Mouse (Mus musculus) T-helper 2 cell (primary cell): ENCODE data around the gene Fndc3b.

ENCODE experiments used
- in situ Hi-C: fragments of 300-600 bp; cut with MboI, MseI; formaldehyde crosslinking; loops from one replicate; pipeline ENCODE4 v1.15.1; 2025; ENCODE audit warnings: high pct_unique_total_duplicates

Gene Fndc3b

GRCm38 (mm10) chr3:27709096-27709905 lies 1.8 kb downstream of the Fndc3b start:
- in situ Hi-C loops = loop anchor here (25.0 kb wide), 1 partner anchor 1103 kb away; the partner anchor contains the start of gene Rpl22l1

DNA sequence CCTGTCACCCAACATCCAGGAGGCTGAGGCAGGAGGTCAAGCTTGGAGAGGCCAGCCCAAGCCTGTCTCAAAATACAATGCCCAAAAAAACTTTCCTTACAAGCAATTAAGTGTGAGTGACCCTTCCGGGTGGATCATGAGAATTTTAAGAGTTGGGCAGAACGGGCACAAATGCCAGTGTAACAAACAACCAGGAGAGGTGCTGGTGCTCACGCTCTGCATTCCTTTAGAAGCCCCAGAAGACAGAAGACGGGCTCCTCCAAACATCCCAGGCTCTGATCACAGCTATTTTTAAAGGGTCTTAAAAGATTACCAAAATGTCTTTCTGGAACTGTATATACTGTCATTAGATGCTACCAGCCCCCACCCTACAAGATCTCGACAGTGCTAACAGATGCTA lies 2.5 kb downstream of the Fndc3b start:
- in situ Hi-C loops = loop anchor here (25.0 kb wide), 1 partner anchor 1104 kb away; the partner anchor contains the start of gene Rpl22l1

GRCm38 (mm10) chr3:27705761-27706160 lies 5.3 kb downstream of the Fndc3b start:
- in situ Hi-C loops = loop anchor here (25.0 kb wide), 1 partner anchor 1107 kb away; the partner anchor contains the start of gene Rpl22l1

DNA sequence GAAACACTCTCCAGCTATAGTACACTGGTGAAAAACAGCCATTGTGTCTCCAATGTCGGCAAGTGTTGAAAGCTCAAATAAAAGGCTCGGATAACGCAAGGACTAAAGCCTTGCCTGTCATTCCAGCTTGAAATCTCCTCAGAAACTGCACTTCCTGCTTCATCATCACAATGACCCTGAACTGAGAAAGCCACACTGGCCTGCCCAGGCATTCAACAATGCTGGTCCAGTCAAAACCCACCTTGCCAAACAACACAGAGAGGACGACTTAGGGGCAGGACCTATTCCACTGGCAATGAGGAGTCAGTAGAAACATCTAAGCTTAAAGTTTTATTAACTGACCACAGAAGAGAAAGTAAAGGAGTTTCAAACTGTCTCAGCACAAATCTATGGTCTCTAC lies 6.1 kb downstream of the Fndc3b start:
- in situ Hi-C loops = loop anchor here (25.0 kb wide), 1 partner anchor 1107 kb away; the partner anchor contains the start of gene Rpl22l1

DNA sequence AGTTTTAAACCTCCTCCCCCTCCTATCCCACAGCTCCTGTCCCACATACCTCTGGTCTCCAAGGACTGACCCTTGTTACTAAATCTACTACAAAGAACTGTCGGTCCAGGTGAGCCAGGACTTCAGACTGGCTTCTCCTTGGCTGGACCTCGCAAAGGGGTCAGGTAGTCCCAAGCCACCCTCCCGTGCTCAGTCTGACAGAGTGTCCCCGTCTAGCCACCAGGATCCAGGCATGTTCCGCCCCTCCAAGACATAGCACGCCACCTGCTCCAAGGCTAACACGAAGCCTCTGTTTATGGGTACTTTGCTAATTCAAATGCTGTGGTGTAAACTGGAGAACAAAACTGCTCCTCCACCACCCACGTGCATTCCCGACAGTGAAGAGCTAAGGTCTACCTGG lies 6.5 kb downstream of the Fndc3b start:
- in situ Hi-C loops = loop anchor here (25.0 kb wide), 1 partner anchor 1108 kb away; the partner anchor contains the start of gene Rpl22l1

GRCm38 (mm10) chr3:27703531-27703930 lies 7.6 kb downstream of the Fndc3b start:
- in situ Hi-C loops = loop anchor here (25.0 kb wide), 1 partner anchor 1109 kb away; the partner anchor contains the start of gene Rpl22l1

- in situ Hi-C loops = loop anchor here (25.0 kb wide), 1 partner anchor 1109 kb away; the partner anchor contains the start of gene Rpl22l1
Observed at GRCm38 (mm10) chr3:27703081-27703480, 8.0 kb downstream of the Fndc3b start.

DNA sequence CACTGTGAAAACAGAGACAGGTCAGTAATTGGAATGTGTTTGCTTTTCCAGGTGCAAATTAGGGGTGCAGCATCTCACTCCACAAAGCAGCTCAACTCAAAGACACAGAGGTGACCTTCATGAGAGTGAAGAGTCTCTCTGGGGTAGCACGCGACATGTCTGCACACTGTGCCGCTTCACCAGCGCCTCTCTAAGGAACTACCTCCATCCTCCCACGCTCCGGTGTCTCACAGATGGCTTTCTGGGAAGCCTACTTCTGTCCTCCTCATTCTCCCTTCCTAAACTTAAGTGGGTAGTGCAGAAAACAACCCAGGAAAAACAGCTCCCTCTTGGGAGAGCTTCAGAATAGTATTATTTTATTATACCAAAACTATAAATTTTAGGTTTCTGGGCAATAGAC lies 12.4 kb downstream of the Fndc3b start:
- in situ Hi-C loops = no loop called here

- in situ Hi-C loops = no loop called here
Observed at GRCm38 (mm10) chr3:27696449-27696797, 14.7 kb downstream of the Fndc3b start.

DNA sequence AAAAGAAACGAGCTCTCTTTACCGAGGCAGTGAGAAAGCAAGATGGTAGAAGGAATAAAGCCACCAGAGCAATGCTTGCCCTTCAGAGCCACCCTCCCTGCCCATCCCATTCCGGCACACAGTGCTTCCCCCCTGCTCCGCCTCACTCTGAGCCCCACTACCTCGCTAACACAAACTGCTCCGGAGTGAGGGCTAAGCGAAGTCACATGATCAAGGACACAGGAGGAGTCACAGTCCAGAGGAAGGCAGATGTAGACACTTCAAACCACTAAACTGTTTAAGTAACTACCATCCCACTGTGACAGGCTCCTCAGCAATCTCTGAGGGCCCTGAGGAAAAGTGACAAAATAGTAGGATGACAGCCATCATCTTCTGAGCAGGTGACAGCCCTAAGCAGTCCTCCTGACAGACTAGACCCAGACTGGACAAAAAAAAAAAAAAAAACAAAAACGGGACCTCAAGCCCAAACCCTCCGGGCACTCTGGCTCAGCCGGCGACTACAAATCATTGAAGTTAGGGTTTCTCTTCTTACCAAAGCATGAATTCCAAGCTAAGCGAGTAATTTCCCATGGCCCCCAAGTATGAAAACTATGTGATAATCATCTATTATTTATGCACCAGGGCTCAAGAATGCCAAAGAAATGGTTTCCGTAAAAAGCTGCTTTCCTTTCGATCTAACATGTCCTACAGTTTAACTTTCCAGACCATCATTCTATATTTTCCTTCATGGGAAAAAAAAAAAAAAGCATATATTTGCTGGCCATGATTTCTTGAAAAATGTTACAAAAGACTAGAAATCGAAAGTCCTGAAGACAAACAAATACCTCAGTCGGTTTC lies 15.3 kb downstream of the Fndc3b start:
- in situ Hi-C loops = no loop called here

- in situ Hi-C loops = no loop called here
Observed at GRCm38 (mm10) chr3:27694586-27694985, 16.5 kb downstream of the Fndc3b start.

DNA sequence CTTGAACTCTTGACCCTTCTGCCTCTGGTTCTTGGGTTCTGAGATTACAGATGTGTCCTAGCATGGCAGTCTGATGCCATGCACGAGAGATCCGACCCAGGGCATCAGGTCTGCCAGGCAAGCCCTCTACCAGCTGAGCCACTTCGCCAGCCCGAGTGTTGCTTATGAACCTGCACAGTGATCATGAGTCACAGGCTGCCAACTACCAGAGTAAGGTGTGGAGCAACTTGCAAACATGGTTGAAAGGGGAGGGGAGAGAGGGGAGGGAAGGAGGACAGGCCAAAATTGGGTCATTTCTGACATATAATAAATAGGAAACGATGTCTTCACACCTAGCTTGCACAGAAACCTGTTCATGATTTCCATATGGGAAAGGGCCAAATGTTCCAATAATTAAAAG lies 17.0 kb downstream of the Fndc3b start:
- in situ Hi-C loops = no loop called here

- in situ Hi-C loops = no loop called here
Observed at GRCm38 (mm10) chr3:27691486-27692160, 19.5 kb downstream of the Fndc3b start.

DNA sequence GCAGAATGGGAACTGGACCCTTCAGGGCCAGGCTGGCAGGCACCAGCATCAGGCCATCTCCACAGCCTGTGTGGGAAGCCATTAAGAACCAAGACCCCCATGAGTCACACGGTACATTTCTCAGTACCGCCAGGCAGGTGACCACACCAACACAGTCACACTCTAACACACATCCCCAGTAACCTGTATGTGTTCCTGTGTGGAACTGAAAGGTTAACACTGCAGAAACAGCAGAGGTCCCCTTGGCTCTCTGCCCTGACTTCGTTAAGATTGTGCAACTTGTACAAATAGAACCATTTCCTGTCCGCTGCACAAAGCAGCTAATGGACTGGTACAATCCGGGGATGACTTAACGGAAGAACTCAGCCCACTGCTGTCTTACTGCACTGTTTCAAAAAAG lies 21.1 kb downstream of the Fndc3b start:
- in situ Hi-C loops = no loop called here

DNA sequence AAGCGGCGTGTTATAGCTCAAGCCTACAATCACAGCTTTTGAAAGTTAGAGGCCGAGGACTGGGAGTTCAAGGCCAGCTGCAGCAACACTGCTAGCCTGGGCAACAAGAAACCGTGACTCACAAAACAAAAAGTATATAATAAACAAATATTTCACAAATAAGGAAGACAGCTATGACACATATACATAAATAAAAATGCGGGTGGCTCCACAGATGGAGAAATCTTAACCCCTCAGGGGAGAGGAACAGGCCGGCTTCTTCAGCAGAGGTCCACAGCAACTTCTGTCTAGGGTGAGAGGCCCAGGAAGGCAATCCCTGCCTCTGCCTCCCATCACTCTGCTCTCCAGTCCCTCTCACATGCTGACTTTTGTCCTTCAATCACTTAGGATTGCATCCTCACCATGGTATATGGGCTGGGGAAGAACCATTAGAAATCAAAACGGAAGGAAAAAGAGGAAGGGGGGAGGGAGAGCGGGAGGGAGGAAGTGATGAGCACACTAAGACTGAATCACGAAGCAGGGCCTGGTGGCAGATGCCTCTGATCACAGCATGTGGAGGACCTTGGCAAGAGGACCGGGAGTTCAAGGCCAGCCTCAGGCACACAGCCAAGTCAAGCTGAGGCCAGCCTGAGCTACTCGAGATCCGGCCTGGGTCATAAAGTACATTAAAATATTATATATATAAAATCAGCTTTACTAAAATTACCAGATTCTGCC lies 21.8 kb downstream of the Fndc3b start:
- in situ Hi-C loops = no loop called here

DNA sequence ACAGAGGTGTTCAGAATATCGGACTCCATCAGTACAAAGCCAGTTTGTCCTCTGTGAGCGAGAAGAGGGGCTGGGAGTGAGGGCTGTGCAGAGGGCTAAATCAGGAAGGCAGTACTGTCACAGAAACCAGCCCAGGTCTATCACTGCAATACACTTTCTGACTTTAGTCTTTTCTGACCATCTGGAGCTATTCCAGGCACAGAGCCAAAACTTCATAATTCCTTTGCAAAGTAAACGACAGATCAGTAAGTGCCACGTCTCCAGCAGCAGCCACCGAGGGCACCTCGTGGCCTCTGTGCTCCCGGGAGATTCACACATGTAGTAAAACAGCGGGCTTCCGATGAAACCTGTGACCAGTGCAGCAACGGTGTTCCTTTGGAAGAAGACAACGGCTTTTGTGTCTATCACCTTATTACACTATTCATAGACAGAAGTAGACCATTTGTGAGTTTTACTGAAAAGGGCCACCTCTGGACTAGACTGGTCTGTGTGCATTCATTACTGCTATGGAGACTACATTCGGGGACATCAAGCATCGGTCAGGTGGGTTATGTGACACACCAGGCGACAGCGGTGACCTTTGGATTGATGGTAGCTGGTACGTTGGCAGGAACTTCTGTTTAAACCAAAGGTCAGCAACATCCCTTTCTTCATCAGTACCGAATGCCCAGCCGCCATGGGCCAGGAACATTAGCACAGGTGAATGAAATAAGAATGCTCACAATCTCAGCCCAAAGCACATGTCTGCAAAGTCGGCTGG lies 24.2 kb downstream of the Fndc3b start:
- in situ Hi-C loops = no loop called here

DNA sequence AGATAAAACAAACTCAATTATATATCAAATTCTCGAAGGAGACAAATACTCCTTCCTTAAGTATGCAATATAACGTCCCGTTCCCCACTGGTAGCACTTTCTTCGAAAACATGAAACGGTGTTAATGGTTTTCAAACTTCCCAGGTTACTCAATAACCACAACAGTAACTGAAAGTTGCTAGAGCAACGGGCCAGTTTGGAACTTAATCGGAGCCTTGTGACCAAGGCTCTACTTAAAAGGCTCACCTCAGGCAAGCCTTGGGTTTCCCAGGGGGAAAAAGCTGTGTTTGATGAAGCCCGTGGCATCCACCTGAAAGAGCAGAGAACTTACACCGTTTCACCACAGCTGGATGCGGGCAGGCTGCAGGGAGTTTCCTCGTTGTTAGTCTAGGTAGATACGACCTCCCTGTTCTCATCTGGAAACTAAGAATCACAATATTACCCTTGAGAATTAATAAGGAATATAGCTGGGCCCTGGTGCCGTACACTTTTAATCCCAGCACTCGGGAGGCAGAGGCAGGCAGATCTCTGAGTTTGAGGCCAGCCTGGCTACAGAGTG lies 25.4 kb downstream of the Fndc3b start:
- in situ Hi-C loops = no loop called here

- in situ Hi-C loops = no loop called here
Observed at GRCm38 (mm10) chr3:27685134-27685533, 26.0 kb downstream of the Fndc3b start.

DNA sequence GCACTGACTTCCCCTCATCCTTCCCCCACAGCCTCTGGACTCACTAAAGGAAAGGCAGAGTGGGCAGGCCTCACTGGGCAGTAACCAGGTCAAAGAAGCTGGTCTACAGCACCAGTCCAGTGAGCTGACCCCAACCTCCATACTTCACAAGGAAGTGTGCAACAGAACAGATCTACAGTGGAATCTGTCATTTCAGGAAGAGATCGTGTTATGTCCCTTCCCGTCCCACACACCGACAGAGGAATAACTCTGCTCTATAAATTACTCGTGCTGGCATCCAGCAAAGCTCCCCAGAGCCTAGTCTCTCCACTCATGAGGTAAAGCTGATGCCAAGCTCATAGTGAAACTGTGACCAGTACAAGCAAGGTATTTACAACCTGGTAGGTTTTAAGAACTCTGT lies 27.7 kb downstream of the Fndc3b start:
- in situ Hi-C loops = no loop called here

DNA sequence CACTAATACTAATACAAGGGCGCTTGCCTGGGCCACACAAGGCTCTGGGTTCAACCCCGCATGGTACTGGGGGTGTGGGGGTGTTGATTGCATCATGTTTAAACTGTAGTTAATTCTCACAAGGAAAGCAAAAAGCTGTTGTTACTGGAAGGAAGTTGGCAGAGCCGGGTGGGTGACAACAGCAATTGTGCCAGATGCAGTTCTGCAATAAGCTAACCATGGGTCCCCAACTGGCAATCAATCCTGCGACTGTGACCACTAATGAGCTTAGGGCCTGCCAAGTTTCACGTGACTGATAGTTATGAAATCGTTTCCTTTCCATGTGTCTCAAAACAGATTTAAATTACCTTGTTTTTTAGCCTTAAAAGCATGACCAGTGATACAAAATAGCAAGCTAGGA lies 33.5 kb downstream of the Fndc3b start:
- in situ Hi-C loops = no loop called here
